Mouse (Mus musculus): ENCODE data around the gene Gm1604a. TPM values are rescaled to one million over a fixed set of nuclear protein-coding genes. Genes with fewer than 3 reads are reported as not detected.
"Not testable (repeated sequence)": the region's sequence is repeated elsewhere in the genome, so short reads cannot be mapped to it uniquely, and the experiment has no call there.

The Gm1604a gene
- polyA plus RNA-seq, 1 experiment from 2014 or later = not detected

DNA sequence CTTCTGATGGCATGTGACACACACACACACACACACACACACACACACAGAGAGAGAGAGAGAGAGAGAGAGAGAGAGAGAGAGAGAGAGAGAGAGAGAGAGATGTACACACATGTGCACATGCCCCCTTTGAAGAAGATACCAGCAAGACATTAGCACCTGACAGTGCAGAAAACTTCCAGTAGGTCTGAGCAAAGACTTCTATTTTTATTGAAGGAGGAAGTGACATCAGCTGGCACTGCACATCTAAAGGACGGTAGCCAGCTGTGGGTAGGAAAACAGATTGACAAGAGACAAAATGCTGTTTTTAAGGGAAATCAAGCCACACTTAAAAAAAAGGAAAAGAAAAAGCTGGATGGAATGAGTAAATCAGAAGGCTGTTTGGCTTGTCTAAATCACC lies 11.2 kb upstream of the Gm1604a start:
- H3K36me3 ChIP-seq (ENCODE audit: inconsistent target); H3K4me3 ChIP-seq (ENCODE audit: inconsistent target); H3K79me2 ChIP-seq (ENCODE audit: inconsistent target); H3K27ac ChIP-seq: not testable (repeated sequence)
- WGBS (ENCODE audit: missing documents) = no CpG with 5 or more reads among the region's 1 CpGs

DNA sequence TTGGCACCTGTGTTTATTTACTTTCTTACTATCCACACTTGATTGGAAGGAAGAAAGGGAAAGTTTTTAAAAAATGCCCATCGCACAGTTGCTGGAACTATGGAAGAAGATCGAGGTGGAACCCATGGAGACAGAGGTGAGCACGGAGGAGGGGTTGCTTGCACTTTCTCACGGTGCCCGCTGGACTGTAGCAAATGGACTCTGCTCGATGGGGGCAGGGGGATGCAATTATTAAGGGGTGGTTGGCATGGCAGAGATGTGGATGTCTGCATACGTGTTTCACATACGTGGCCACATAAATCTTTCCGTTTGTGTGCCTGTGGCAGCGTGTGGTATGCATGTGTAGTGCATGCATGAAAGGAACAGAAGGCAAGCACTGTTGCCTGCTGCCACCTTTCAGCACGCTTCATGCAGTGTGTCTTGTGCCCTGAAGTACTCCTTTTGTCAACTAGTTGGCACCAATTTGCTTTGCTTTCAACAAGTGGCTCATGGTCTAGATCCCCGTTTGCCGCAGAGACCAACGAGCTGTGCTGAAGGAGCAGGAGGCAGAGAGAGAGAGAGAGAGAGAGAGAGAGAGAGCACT lies 487 bp downstream of the Gm1604a start:
- WGBS (ENCODE audit: missing documents) = no CpG with 5 or more reads among the region's 14 CpGs
- H3K27ac ChIP-seq; H3K36me3 ChIP-seq (ENCODE audit: inconsistent target); H3K4me3 ChIP-seq (ENCODE audit: inconsistent target); H3K79me2 ChIP-seq (ENCODE audit: inconsistent target): not testable (repeated sequence)

DNA sequence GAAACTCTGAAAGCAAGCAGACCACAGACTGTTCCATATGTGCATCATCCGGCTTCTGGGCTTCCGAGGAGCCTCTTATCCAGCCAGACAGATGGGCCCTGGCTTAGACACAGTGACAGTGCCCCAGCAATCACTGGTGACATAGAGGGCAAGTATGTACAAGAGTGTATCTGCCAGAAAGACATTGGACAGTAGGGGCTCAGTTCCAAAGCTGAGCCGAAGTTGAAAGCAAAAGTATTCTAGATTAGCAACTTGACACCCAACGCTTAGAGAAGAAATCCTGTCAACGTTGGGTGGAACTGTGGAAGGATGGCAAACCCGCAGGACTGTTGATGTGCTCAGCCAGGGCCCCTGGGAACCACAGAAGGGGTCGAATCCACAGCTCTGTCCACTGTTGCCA lies 4.8 kb downstream of the Gm1604a start:
- H3K27ac ChIP-seq; H3K4me3 ChIP-seq (ENCODE audit: inconsistent target); H3K36me3 ChIP-seq (ENCODE audit: inconsistent target); H3K79me2 ChIP-seq (ENCODE audit: inconsistent target): not testable (repeated sequence)
- WGBS (ENCODE audit: missing documents) = 72% methylated on average over 3 of the region's 7 CpGs

DNA sequence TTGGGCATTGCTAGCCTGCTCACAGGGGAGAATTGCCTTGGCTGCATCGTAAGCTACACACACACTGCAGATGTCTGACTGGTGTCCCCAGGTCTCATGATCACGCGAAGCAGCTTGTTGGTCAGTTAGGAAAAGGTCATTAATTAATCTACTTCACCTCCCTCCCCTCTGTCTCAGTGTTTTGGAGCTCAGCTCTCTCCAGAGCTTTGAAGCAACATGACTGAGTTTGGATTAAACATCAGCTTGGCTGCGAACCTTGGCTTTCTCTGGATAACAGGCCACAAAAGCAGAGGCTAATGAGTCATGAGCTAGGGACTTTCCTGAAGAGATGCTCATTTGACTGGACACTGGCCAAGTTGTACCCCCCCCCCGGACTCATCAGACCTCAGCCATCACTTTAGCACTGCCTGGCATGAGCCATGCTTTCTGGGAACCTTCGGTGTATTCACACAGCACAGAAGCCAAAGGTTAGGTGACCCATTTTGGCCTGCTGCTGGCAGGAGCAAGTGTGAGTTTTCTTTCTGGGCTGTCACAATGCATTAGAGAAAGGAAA lies 5.3 kb downstream of the Gm1604a start:
- 69% methylated on average over 2 of the region's 6 CpGs for WGBS (ENCODE audit: missing documents)
- not testable (repeated sequence) for H3K4me3 ChIP-seq (ENCODE audit: inconsistent target); H3K36me3 ChIP-seq (ENCODE audit: inconsistent target)

DNA sequence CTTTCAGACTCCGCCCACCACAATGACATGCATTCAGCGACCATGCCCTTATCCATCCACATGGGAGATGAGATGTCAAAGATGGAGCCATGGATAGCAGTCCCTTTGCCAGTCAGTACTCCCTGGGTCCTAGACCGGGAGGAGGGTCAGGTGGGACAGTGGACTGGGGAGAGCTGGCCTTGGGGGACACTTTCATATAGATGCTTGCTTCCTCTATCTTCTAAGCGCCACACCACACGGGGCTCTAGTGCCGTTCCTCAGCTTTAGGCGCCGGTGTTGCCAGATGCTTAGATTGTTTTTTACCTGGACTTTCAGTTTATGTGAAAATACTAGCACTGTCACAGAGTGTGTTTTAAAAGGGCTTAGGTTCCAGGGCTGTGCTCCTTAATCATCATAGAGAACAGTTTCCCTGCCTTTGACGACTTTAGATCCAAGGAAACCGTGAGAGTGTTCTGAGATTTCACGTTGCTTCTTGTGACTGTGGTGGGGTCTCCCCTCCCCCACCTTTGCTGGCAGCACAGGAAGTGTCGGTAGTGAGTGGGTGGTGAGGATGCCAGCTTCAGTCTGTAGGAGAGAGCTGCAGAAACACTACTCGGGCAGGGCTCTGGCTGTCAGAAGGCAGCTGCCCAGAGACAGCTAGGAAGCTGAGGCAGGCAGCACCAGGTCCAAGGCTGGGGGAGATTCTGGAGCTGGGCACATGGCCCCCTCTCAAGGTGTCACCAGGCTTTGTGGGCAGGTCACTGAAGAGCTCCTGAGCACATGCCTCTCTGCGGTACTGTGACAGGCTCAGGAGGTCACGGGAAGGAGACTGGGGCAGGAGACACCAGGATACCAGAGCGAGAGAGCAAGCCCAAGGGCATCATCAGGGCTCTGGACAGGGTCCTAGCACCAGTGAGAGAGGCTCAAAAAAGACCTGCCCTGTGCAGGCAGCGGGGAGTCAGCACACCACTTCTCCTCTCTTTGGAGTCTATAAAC lies 8.1 kb downstream of the Gm1604a start:
- no CpG with 5 or more reads among the region's 17 CpGs for WGBS (ENCODE audit: missing documents)

More for the DNA sequence above, 5.3 kb downstream of the Gm1604a start:
- H3K79me2 ChIP-seq (ENCODE audit: inconsistent target); H3K27ac ChIP-seq: not testable (repeated sequence)

DNA sequence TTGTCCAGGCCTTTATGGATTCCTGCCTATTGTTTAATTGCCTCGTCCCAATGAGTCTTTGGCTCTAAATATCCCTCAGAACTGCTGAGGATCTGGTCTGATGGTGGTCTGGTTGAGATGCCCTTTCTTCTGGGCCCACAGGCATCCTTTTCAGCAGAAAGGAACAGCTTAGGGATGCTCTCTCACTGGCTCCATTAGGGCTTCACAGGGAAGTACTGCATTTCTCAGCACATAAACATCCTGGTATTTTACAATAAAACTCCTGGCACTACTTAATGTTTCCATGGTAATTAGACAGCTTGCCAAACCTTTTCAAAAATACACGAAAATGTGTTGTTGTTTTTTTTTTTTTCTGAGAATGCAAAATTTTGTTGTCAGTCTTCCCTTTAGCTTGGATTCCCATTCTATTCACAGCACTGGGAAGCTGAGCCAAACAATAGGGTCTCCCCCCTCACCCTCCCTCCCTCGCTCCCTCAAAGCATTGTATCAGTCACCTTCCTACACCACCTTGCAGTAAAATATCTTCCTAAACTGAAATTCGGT lies 43.7 kb downstream of the Gm1604a start:
- not testable (repeated sequence) for H3K4me3 ChIP-seq (ENCODE audit: inconsistent target); H3K79me2 ChIP-seq (ENCODE audit: inconsistent target); H3K27ac ChIP-seq; H3K36me3 ChIP-seq (ENCODE audit: inconsistent target)
- no CpG with 5 or more reads among the region's 4 CpGs for WGBS (ENCODE audit: missing documents)

More for the DNA sequence above, 8.1 kb downstream of the Gm1604a start:
- H3K36me3 ChIP-seq (ENCODE audit: inconsistent target); H3K4me3 ChIP-seq (ENCODE audit: inconsistent target); H3K79me2 ChIP-seq (ENCODE audit: inconsistent target); H3K27ac ChIP-seq: not testable (repeated sequence)

DNA sequence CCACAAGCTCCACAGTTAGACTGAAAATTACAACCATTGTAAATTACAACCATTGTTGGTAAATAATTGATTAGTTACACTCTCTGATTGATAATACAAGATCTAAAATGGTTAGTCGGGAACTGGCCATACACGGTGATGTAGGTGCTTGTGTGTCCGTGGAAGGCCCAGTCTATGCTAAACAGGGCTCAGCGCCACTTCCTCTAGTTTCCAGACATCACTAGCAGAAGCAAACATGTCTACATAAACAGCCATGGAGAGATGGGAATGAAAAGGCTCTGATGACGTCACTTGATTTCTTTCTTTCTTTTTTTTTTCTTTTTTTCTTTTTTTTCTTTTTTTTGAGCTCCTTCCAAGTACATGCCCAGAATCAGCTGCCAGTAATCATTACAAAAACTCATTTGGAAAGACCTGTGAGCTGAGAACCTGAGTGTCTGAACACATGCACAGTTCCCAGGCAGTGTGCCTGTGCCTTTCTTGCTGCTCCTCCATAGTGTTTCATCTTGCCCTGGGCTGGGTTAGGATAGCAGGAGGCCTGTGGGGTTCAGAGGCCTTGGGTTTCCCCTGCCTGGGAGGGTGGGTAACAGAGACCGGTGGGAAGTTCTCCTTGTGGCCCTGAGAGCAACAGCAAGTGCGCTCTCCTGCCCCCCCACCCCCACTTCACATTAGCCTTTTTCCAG lies 44.3 kb downstream of the Gm1604a start:
- 100% methylated on average over 2 of the region's 7 CpGs for WGBS (ENCODE audit: missing documents)
- H3K36me3 ChIP-seq (ENCODE audit: inconsistent target); H3K4me3 ChIP-seq (ENCODE audit: inconsistent target); H3K79me2 ChIP-seq (ENCODE audit: inconsistent target); H3K27ac ChIP-seq: not testable (repeated sequence)

DNA sequence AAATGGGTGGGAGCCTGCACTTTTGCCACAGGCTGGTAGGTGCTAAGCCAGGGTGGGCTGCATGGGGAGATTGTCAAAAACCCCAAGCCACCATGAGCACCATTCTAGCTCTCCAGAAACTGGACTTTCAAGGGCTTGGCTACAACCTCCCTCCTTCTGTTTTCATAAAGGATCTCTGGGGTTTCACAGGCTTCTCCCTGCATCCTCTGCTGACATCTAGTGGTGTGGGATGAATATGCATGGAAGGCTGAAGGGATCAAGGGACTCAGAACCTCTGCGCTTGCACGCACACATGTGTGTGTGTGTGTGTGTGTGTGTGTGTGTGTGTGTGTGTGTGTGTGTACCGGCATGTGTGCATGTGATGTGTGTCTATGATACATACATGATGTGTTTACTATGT lies 49.1 kb downstream of the Gm1604a start:
- H3K27ac ChIP-seq; H3K4me3 ChIP-seq (ENCODE audit: inconsistent target); H3K36me3 ChIP-seq (ENCODE audit: inconsistent target); H3K79me2 ChIP-seq (ENCODE audit: inconsistent target): not testable (repeated sequence)
- WGBS (ENCODE audit: missing documents) = no CpG with 5 or more reads among the region's 3 CpGs

DNA sequence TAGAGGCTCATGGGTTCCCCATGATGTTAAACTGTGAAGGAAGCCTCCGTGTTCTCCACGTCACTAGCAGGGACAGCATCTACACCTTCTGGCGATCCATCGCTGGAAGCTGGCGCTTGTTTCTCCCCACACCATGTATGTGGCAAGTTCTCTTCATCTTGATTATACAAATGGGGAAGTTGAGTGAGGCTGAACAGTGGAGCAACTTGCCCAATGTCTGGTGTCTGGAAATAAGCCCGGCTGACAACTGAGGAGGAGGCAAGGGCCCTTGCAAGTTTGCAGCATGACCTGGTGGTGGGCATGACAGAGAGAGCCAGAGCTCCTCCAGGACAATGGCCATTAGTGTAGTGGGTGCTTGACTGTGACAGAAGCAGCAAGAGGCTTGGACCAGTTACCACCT lies 50.2 kb downstream of the Gm1604a start:
- not testable (repeated sequence) for H3K4me3 ChIP-seq (ENCODE audit: inconsistent target); H3K36me3 ChIP-seq (ENCODE audit: inconsistent target); H3K27ac ChIP-seq; H3K79me2 ChIP-seq (ENCODE audit: inconsistent target)
- WGBS (ENCODE audit: missing documents) = 20% methylated on average over 1 of the region's 6 CpGs

DNA sequence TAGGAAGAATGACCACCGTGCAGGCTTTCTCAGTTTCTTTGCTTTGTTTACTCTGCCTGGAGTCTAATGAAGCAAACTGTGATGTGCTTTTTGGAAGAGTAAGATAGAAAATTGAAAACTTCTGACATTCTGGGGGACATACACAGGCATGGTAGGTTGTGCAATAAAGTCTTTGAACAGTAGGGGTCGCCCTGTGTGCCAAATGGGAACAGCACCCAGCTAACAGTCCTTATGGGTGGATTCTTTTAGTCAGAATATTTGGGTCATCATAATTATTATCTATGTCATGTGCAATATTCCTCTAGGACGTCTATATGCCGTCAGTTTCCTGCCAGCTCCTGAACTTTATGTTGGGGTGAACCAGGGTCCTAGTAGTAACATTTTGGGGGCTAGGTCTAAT lies 54.2 kb downstream of the Gm1604a start:
- WGBS (ENCODE audit: missing documents) = no CpG with 5 or more reads among the region's 4 CpGs

DNA sequence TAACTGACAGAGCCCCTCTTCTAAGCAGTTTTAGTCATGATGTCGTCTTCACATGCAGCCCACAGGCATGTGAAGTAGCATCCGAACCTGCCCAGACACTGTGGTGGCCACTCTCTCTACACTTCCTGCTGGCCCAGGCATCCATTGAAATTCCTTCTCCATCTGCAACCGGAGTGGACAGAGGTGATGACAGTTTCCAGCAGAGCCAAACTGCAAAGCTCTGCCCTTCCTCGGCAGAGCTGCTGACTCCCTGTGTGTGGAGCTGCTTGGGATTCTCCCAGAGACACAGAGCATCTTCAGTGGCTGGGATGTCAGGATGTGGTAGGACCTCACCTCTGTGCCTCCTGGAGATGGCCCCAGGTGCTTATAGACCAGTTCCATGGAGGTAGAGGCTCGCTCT lies 59.2 kb downstream of the Gm1604a start:
- H3K36me3 ChIP-seq (ENCODE audit: inconsistent target); H3K4me3 ChIP-seq (ENCODE audit: inconsistent target); H3K27ac ChIP-seq; H3K79me2 ChIP-seq (ENCODE audit: inconsistent target): not testable (repeated sequence)
- no CpG with 5 or more reads among the region's 5 CpGs for WGBS (ENCODE audit: missing documents)

More for the DNA sequence above, 54.2 kb downstream of the Gm1604a start:
- not testable (repeated sequence) for H3K36me3 ChIP-seq (ENCODE audit: inconsistent target); H3K27ac ChIP-seq; H3K79me2 ChIP-seq (ENCODE audit: inconsistent target); H3K4me3 ChIP-seq (ENCODE audit: inconsistent target)

DNA sequence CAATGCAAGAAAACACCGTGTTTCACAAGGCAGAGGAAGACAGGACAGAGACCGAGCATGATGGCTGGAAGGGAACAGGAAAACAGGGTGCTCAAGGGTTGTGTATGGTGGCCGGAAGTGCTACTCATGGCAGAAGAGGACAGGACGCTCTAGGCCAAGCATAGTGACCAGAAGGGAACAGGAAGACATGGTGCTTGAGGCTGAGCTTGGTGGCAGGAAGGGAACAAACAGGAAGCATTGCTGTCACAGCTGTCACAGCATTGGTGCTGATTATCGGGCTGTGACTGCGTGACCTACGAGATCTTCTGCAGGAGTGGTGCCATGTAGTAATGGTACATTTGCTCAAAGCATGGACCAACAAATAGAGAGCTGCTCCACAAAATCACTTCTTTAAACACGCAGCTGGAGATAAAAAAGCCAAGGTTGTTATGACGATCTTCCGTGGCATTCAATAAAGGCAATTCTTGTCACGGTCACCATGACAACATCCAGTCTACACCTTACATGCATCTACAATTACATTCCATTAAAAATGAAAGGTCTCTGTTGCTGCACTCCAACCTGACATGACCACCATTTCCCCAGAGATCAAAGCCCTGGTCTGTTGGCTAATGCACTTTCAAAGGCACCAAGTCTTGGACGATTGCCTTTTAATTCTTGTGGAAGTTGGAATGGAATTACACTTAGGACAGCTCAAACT lies 60.3 kb downstream of the Gm1604a start:
- no CpG with 5 or more reads among the region's 12 CpGs for WGBS (ENCODE audit: missing documents)
- H3K36me3 ChIP-seq (ENCODE audit: inconsistent target); H3K4me3 ChIP-seq (ENCODE audit: inconsistent target); H3K27ac ChIP-seq; H3K79me2 ChIP-seq (ENCODE audit: inconsistent target): not testable (repeated sequence)

DNA sequence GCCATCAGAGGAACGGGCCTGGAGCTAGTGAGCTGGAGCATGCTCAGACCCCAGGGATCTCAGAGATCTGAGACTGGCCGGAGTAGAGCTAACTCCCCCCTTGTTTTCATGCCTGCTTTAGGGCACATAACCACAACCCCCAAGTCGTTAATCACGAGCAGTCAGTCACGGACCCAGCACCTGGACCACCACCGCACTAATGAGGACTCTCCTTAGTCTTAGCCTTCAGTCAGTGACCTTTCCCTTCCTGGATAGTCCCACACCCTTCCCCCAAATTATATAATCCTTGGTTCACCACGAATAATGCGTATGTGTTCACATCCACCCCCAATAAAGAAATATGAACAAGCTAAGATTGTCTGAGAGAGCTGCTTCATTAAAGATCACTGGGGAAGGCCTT lies 61.5 kb downstream of the Gm1604a start:
- 100% methylated on average over 2 of the region's 8 CpGs for WGBS (ENCODE audit: missing documents)
- H3K27ac ChIP-seq; H3K79me2 ChIP-seq (ENCODE audit: inconsistent target); H3K36me3 ChIP-seq (ENCODE audit: inconsistent target); H3K4me3 ChIP-seq (ENCODE audit: inconsistent target): not testable (repeated sequence)

DNA sequence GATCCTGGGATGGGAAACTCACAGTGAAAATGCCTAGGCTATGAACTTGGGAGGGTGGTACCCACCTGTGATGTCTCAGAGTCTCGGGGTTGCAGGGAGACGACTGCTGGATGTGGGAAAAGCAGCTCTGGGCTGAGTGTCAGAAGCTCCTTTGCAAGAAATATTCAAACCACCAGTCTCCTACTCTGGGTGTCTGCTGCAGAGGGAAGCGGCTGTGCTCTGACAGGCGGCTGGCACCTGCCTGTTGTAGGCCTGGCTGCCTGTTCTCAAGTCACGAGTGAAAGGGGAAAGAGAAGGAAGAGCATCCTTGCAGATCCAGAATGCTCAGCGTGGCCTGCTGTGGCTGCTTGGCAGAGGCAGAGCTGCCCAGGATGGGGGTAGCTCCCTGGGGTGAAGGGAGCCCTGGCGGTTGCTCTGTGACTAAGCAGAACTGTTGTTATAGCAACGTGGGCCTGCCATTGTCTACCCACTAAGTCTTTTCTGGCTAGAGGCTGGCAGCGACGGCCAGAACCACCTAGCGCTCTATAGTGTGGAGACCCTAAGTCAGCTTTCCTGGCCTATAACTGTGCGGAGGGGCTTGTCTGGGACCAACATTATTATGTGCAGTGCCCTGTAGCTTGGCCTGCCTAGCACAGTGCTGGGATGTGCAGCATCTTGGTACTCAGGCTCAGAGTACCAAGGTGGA lies 72.6 kb downstream of the Gm1604a start:
- no CpG with 5 or more reads among the region's 12 CpGs for WGBS (ENCODE audit: missing documents)
- H3K79me2 ChIP-seq (ENCODE audit: inconsistent target); H3K4me3 ChIP-seq (ENCODE audit: inconsistent target); H3K36me3 ChIP-seq (ENCODE audit: inconsistent target); H3K27ac ChIP-seq: not testable (repeated sequence)
